Mouse (Mus musculus) telencephalon, adult 2 months (tissue): ENCODE data around the gene Dedd2.

Source experiments
- DNase-seq: peaks from one replicate; pipeline ENCODE4 v3.0.0-alpha.2; 2011; ENCODE audit warnings: low read depth, low spot score

Gene Dedd2

GRCm38 (mm10) chr7:25246079-25246758, 25.8 kb upstream of the Dedd2 start:
- DNase-seq, result no peak

- DNase-seq, result no peak
Measured at GRCm38 (mm10) chr7:25244562-25245369, 24.4 kb upstream of the Dedd2 start.

- DNase-seq, result no peak
Measured at GRCm38 (mm10) chr7:25243361-25243760, 22.9 kb upstream of the Dedd2 start.

DNA sequence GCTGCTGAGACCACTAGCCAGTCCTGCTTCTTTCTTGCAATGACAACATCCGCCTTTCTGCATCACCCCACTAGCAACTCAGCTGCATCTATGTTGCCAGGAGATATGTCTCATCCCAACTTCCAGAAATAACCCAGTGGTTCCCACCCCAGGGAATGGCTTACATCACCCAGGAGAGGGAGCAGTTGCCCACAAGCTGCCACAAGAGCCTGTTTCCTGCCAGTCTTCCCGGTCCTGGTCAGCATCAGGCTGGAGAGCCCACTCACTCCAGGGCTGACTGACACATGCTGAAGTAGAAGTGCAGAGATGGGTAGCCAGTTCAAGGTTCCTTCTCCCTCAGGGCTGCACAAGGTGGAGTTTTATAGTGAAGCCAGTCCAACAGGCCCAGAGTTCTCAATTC, 20.6 kb upstream of the Dedd2 start:
- DNase-seq, result peak; percentile 91

DNA sequence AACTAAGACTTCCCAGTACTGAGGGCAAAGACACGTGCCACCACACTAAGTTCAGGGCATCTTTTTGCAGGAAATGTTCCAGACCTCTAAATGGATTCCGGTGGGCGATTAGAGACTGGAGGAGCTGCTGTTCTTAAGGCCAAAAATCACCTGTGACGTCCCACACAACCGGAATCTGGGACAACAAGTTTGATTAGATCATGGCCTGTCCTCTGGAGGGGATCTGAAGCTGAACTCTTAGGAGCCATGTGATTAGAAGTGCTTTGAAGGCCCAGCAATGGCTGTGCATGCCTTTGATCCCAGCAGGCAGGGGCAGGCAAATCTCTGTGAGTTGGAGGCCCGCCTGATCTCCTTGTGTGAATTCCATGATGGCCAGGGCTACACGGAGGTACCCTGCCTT, 20.2 kb upstream of the Dedd2 start:
- no peak for DNase-seq

GRCm38 (mm10) chr7:25238829-25239623, 18.6 kb upstream of the Dedd2 start:
- DNase-seq, result peak; percentile 97

GRCm38 (mm10) chr7:25238015-25238706, 17.7 kb upstream of the Dedd2 start:
- DNase-seq, result peak; percentile 99

DNA sequence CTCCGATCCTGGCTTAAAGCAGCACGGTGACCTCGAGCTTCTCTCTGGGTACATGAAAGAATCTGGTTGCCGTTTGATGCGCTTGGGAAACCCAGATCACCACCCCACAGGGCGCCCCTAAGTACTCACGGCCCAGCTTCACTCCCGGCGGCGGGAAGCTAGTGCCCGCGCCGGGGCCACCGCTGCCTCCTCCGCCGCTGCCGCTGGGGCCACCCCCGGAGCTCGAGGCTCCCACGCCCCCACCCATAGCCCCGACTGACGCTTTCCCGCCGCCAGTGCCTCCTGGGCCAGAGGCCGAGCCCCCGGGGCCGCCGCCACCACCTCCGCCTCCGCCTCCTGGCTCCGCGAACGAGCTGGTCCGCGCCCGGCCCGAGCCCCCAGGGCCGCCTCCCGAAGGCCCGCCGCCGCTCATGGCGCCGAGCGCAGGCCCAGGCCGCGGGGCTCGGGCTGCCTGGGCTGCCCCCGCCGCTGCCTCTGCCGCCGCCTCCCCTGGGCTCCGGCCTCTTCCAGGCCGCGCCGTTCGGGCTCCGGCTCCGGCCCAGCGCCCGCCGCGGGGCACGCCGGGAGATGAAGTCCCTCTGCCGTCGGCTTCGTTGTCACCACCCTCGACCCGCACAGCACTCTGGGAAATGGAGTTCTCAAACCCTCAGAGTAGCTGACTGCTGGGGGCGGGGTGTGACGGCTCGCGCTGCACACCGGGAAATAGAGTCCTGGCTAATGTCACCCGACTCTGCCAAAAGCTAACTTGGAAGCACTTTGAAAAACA, 17.0 kb upstream of the Dedd2 start, which contains the start of gene Gsk3a:
Gene Gsk3a, minus strand, starts transcription at position 603 of the 766 bp plus-strand sequence.
- DNase-seq, result peak; percentile 98

- no peak for DNase-seq
Measured at GRCm38 (mm10) chr7:25235526-25235925, 15.1 kb upstream of the Dedd2 start.

DNA sequence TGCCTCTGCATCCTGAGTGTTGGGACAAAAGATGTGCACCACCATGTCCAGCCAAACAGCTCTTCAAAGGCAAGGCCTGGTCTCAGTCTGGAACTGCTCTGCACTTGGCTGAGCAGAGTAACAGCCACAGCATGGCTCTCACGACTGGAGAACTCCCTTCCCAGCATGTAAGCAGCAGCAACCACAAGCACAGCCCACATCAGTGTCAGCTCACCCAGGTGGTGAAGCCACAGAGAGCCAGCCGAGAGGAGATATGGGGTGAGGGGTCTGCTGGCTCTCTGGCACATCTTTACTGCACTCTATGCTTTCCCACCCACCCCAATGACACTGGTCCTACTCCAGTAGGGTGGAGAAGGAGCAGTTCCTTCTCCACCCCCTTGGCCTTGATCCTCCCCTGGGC, 12.6 kb upstream of the Dedd2 start:
- no peak for DNase-seq

DNA sequence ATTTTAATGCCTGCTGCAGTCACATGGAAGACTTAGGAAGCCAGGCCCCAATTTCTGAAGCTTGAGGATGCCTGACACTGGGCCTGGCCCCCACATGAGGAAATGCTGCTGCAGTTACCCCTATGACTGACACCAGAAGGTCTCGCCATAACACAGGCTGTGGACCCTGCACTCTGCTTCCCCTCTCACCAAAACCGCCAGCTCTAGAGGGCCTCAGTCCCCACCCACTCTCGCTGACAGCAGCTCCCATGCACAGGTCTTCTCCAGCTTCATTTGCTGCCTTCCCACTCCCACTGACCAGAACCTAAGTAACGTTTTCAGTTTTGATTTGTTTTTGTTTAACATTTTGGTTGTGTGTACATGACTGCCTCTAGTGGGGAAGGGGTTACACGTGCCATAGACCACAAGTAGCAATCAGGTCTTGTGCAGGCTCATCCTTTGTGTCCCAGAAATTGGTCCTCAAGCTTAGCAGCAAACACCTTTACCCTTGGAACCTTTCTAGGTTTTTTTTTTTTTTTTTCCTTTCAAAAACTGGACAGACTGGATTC, 11.8 kb upstream of the Dedd2 start:
- no peak for DNase-seq

DNA sequence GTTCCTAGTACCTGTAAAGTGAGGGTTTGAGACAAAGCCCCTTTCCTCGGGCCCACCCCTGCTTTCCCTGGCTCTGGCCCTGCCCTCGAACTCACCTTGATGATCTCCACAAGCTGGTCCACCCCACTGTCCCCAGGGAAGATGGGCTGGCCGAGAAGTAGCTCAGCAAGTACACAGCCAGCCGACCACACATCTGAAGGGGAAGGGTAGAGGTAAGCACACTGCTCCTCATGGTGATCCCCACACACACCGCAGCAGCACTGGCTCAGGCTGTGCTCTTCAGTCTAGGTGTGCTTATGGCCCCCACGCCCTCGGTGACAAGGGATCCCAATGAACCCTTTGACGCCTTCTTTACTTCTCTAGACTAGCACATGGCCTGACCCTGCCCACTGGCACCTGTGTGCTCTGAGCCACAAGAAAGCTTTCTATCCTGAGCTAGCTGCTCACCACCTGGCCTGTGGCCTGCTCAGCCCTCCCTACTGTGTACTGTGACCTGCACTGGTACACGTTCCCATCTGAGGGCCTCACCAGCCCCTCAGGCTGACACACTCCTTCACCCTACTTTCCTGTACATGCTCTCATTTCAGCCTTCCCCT, 10.4 kb upstream of the Dedd2 start:
- no peak for DNase-seq

GRCm38 (mm10) chr7:25227523-25228300, 7.3 kb upstream of the Dedd2 start:
- DNase-seq, result no peak

DNA sequence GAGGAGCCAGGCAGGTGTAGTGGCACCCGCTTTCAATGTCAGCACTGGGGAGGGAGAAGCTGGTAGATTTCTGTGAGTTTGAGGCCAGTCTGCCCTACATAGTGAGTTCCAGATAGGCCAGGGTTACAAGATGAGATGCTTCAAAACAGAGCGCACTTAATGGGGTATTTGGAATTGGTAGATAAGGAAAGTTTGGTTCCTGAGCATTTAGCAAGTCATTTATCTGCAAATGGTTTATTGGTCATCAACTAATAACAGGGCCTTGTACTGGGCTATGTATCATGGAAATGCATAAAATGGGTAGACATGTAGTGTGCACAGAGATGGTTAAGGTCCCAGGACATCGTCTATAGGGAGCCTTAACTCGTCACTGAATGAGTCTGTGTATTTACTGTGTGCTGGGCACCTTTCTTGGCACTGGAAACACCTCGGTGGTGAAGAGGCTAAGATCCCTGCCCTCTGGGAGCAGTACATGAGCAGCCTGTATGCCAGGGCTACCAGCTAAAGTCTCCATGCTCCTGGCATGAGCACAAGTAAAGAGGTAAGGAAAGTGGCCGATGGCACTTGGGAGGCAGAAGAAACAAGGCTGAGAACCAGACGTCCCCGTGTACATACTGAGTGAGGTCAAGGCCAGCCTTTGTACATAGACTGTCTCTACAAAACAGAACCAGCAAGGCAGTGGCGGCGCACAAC, 2.0 kb upstream of the Dedd2 start:
- DNase-seq, result no peak

DNA sequence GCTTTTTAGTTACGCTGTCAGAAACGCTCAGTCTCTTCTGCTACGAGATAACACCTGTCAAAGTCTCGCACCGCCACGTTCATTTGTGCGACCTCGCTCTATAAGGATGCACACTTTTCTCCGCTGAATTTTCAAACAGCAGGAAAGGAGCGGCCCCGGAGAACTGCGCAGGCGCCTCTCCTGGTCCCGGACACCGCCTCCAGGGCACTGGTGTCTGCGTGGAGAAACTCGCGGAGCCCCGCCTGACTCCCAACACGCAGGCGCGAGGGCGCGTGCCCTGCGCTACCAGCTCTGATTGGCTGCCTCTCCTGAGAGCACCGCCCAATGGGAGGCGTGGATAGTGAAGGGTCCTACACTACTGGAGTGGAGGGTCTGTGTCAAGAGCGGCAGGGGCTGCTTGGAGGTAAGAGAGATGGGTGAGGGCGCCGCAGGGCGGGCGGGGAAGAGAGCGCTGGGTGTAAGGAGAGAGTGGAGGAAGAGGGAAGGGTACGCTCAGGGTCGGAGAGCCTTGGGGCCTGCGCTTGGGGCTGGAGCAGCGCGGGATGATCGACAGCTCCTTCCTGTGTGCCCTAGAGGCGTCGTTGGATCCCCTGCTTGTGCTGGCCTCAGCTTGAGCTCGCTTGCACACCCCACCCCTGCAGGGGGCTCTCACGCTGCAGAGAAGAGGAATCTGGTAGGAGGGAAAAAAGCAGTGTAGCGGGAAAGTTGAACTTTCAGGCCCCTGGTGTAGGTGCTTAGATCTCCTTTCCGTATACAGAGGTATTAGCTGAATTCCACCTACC, 878 bp upstream of the Dedd2 start, which contains the start of gene Zfp526:
Gene Zfp526, plus strand, starts transcription at position 324 of the 782 bp plus-strand sequence.
- DNase-seq, result peak; percentile 96

DNA sequence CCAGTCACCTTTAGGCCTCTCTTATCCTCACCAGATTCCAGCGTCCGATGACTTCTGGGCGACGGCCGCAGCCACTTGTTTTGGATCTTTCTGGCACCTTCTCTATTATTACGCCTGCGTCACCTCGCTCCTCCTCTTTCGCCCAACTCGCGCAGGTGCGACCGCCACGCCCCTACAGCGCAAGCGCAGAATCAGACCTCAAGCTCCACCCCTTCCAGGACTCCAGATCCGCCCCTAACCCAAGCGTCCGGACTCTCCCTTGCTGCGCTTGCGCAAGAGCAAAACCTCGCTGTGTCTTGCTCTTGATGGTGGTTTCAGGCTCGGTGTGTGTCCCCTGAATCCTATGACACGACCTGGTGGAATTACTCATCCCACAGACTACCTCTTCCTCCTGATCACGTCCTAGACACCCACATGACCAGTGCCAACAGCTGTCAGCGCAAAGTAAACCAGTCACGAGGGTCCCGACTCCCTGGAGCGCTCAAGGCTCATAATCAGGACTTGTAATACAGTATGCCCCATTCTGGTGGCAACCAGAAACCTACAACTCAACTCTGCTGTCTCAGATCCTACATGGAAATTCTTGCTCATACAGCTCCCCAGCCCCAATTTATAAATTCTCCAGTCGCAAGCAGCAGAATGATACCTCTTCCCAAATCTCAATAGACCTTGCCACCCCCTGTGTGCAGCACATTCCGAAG, 509 bp downstream of the Dedd2 start:
- peak; percentile 94 for DNase-seq

DNA sequence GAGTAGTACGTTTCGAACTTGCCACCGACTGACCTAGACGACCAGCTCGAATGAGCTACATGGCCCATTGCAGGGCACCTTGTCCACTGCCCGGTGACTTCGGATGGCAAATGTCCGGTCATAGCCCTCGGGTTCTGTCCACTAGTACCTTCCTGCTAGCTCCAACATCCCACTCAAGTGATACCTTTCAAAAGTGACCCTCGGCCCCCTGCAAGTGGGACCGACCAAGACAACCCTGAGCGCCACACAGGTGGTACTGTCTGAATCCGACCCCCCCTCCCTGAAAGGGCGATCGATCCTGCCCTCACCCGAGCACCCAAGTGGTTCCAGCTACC, 1.0 kb downstream of the Dedd2 start:
- no peak for DNase-seq
